Comparison of ENCODE assay signal across 20 mouse cellular contexts in the genomic region with DNA sequence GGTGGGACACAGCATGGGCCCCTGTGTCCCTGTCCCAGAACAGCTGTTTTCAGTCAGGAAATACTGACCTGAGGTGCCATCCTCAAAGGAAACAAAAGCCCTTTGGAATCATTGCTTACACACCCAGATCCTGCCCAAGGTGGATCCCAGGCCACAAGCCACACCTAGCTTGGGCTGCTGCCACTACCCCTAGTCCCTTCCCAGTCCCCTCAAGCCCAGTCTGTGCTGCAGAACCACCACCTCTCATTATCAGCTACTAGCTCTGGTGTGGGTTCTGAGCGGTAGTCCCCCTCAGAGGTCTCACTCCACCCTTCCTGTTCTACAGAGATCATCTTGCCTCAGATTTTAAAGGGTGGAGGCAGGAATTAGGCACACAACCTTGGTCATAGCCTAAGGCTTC. TPM values are rescaled to one million over a fixed set of nuclear protein-coding genes. Genes with fewer than 3 reads are reported as not detected.
DNase-seq lines count a peak whose midpoint lies in the region; ATAC-seq lines count a peak whose summit lies in the region.
"Had no signal": no experiment of that assay in that cellular context is flagged by ENCODE, and none has a peak within 500 bp of the region (broad histone marks: within the 10 kb centered on the region; RNA-seq: fewer than 3 reads in every experiment).

No protein-coding gene starts in this region.

- no peak overlapping the region for H3K4me3 ChIP-seq in embryonic facial prominence, embryonic 12.5 days
- no peak overlapping the region for H3K4me3 ChIP-seq in embryonic facial prominence, embryonic 10.5 days
- H3K4me3 ChIP-seq in lung, embryonic 16.5 days (ENCODE audit: low read length): no peak overlapping the region
- H3K4me3 ChIP-seq in embryonic facial prominence, embryonic 14.5 days (ENCODE audit: low read depth, low read length): no peak overlapping the region
- H3K4me3 ChIP-seq: megakaryocyte, embryonic 14.5 days had no signal

- WGBS in embryonic facial prominence, embryonic 12.5 days: 63% methylated on average over 1 of the region's 1 CpGs
- WGBS in embryonic facial prominence, embryonic 10.5 days: 73% methylated on average over 1 of the region's 1 CpGs
- 68% methylated on average over 1 of the region's 1 CpGs for WGBS in lung, embryonic 16.5 days
- 43% methylated on average over 1 of the region's 1 CpGs for WGBS in embryonic facial prominence, embryonic 14.5 days

- H3K27ac ChIP-seq in embryonic facial prominence, embryonic 12.5 days: peak overlapping the region; percentile 60; the same call in 1 of the 2 replicates
- no peak overlapping the region for H3K27ac ChIP-seq in embryonic facial prominence, embryonic 10.5 days (replicated peaks)
- peak overlapping the region; percentile 92 for H3K27ac ChIP-seq in lung, embryonic 16.5 days (ENCODE audit: low read length)
- peak overlapping the region; percentile 81 for H3K27ac ChIP-seq in embryonic facial prominence, embryonic 14.5 days (replicated peaks; ENCODE audit: low read depth, low read length)
- H3K27ac ChIP-seq: hindbrain, postnatal 0 days had no signal

- no peak overlapping the region for H3K9ac ChIP-seq in embryonic facial prominence, embryonic 12.5 days
- peak overlapping the region; percentile 43; the same call in 1 of the 2 replicates for H3K9ac ChIP-seq in lung, embryonic 16.5 days (ENCODE audit: low read length)
- no peak overlapping the region for H3K9ac ChIP-seq in embryonic facial prominence, embryonic 14.5 days (ENCODE audit: low read depth, low read length)

- no peaks in the 10 kb centered on the region for H3K9me3 ChIP-seq in embryonic facial prominence, embryonic 12.5 days
- no peaks in the 10 kb centered on the region for H3K9me3 ChIP-seq in embryonic facial prominence, embryonic 10.5 days
- H3K9me3 ChIP-seq in lung, embryonic 16.5 days (ENCODE audit: control insufficient read depth, low read length): no peaks in the 10 kb centered on the region
- no peaks in the 10 kb centered on the region for H3K9me3 ChIP-seq in embryonic facial prominence, embryonic 14.5 days (ENCODE audit: control insufficient read depth, low read length)
- H3K9me3 ChIP-seq: G1E; megakaryocyte, embryonic 14.5 days had no signal

- H3K4me2 ChIP-seq in embryonic facial prominence, embryonic 12.5 days (replicated peaks): no peak overlapping the region
- H3K4me2 ChIP-seq in lung, embryonic 16.5 days (ENCODE audit: low read depth, low read length): peak overlapping the region; percentile 30; the same call in 1 of the 2 replicates
- H3K4me2 ChIP-seq in embryonic facial prominence, embryonic 14.5 days (ENCODE audit: low read depth, low read length): no peak overlapping the region

- peaks cover 46% of the 10 kb centered on the region for H3K36me3 ChIP-seq in embryonic facial prominence, embryonic 12.5 days
- H3K36me3 ChIP-seq in embryonic facial prominence, embryonic 10.5 days (replicated peaks): peaks cover 53% of the 10 kb centered on the region
- peaks cover 33% of the 10 kb centered on the region for H3K36me3 ChIP-seq in lung, embryonic 16.5 days (ENCODE audit: control insufficient read depth, insufficient read depth, low read length)
- peaks cover 49% of the 10 kb centered on the region for H3K36me3 ChIP-seq in embryonic facial prominence, embryonic 14.5 days (ENCODE audit: control insufficient read depth, insufficient read depth, low read length)

- peaks cover 44% of the 10 kb centered on the region for H3K27me3 ChIP-seq in embryonic facial prominence, embryonic 12.5 days
- peaks cover 51% of the 10 kb centered on the region for H3K27me3 ChIP-seq in embryonic facial prominence, embryonic 10.5 days (replicated peaks; ENCODE audit: low read depth, poor library complexity, severe bottlenecking)
- peaks cover 29% of the 10 kb centered on the region for H3K27me3 ChIP-seq in lung, embryonic 16.5 days (ENCODE audit: control insufficient read depth, insufficient read depth, low read depth, low read length)
- H3K27me3 ChIP-seq in embryonic facial prominence, embryonic 14.5 days (replicated peaks; ENCODE audit: control insufficient read depth, insufficient read depth, low read length): peaks cover 37% of the 10 kb centered on the region

- no peak for ATAC-seq in embryonic facial prominence, embryonic 12.5 days (ENCODE audit: insufficient number of reproducible peaks, insufficient read depth, low FRiP score, low TSS enrichment)
- peak; percentile 16; the same call in 1 of the 2 replicates for ATAC-seq in lung, embryonic 16.5 days (ENCODE audit: low read depth)
- ATAC-seq in embryonic facial prominence, embryonic 14.5 days (ENCODE audit: low read depth): peak; percentile 28; the same call in 1 of the 2 replicates
- ATAC-seq in megakaryocyte progenitor cell, adult 5-6 weeks (replicated peaks; ENCODE audit: poor library complexity): peak; percentile 48
- ATAC-seq: forebrain, embryonic 14.5 days; hindbrain, postnatal 0 days had no signal

- peaks cover 10% of the 10 kb centered on the region; the same call in 1 of the 2 replicates for H3K4me1 ChIP-seq in embryonic facial prominence, embryonic 12.5 days
- H3K4me1 ChIP-seq in embryonic facial prominence, embryonic 10.5 days: peaks cover 17% of the 10 kb centered on the region
- H3K4me1 ChIP-seq in lung, embryonic 16.5 days (replicated peaks; ENCODE audit: control insufficient read depth, insufficient read depth, low read length): peaks cover 21% of the 10 kb centered on the region
- H3K4me1 ChIP-seq in embryonic facial prominence, embryonic 14.5 days (ENCODE audit: control insufficient read depth, insufficient read depth, low read length): no peaks in the 10 kb centered on the region

- no peak for DNase-seq in embryonic facial prominence, embryonic 10.5 days (ENCODE audit: low spot score)
- DNase-seq in lung, postnatal 10 days: no peak
- no peak for DNase-seq in embryonic facial prominence, embryonic 14.5 days (ENCODE audit: low spot score)
- no peak for DNase-seq in thymus, postnatal 0 days (ENCODE audit: low spot score)
- no peak for DNase-seq in T-cell, adult 2 months (ENCODE audit: low spot score)
- DNase-seq: B cell, adult 2 months; gastrocnemius, postnatal 25 days; spleen, adult 18-20 months; thymus, postnatal 25 days had no signal

RNA-seq across cellular contexts. Expression of gene Tmem210, which starts 1.6 kb away (rescaled TPM):
- polyA plus RNA-seq in embryonic facial prominence, embryonic 12.5 days (2016; fragmentation: Nextera tagmentation; extraction: Ambion mirVana): not detected in 2 replicates
- not detected in 2 replicates for polyA plus RNA-seq in embryonic facial prominence, embryonic 10.5 days (2016; fragmentation: Nextera tagmentation; extraction: Ambion mirVana)
- polyA plus RNA-seq in lung, embryonic 16.5 days (2015; fragmentation: Nextera tagmentation; extraction: Ambion mirVana): not detected in 2 replicates
- polyA plus RNA-seq in embryonic facial prominence, embryonic 14.5 days (2014; fragmentation: Nextera tagmentation; extraction: Ambion mirVana): not detected in 2 replicates
- total RNA-seq in megakaryocyte progenitor cell, adult 5-6 weeks (2015): not detected in 2 replicates
- total RNA-seq in megakaryocyte progenitor cell, adult 5-6 weeks (2017): not detected in 2 replicates
- not detected in 2 replicates for polyA plus RNA-seq in thymus, postnatal 0 days (2015; fragmentation: Nextera tagmentation; extraction: Ambion mirVana)
- total RNA-seq: G1E; gastrocnemius, postnatal 25 days; hindbrain, postnatal 0 days; layer of hippocampus, adult 8-10 months; left cerebral cortex, postnatal 25 days had no signal
- polyA plus RNA-seq: brain, embryonic 14.5 days; forebrain, embryonic 14.5 days; G1E; heart, embryonic 16.5 days; hindbrain, postnatal 0 days had no signal

RNA-seq across cellular contexts. Expression of gene Lrrc26, which starts 3.4 kb away (rescaled TPM):
- polyA plus RNA-seq in embryonic facial prominence, embryonic 12.5 days (2016; fragmentation: Nextera tagmentation; extraction: Ambion mirVana): not detected in 2 replicates
- not detected in 2 replicates for polyA plus RNA-seq in embryonic facial prominence, embryonic 10.5 days (2016; fragmentation: Nextera tagmentation; extraction: Ambion mirVana)
- 6.7 and 9.4 TPM in 2 replicates for polyA plus RNA-seq in lung, embryonic 16.5 days (2015; fragmentation: Nextera tagmentation; extraction: Ambion mirVana)
- polyA plus RNA-seq in embryonic facial prominence, embryonic 14.5 days (2014; fragmentation: Nextera tagmentation; extraction: Ambion mirVana): 2.3 and 5.1 TPM in 2 replicates
- total RNA-seq in megakaryocyte progenitor cell, adult 5-6 weeks (2015): not detected in 2 replicates
- total RNA-seq in megakaryocyte progenitor cell, adult 5-6 weeks (2017): not detected in 2 replicates
- 1.4 and 3.6 TPM in 2 replicates for polyA plus RNA-seq in thymus, postnatal 0 days (2015; fragmentation: Nextera tagmentation; extraction: Ambion mirVana)
- total RNA-seq: G1E; gastrocnemius, postnatal 25 days; layer of hippocampus, adult 8-10 months; left cerebral cortex, postnatal 25 days had no signal
- polyA plus RNA-seq: forebrain, embryonic 14.5 days; G1E had no signal

RNA-seq across cellular contexts. Expression of gene Anapc2, which starts 14.0 kb away (rescaled TPM):
- polyA plus RNA-seq in embryonic facial prominence, embryonic 12.5 days (2016; fragmentation: Nextera tagmentation; extraction: Ambion mirVana): 154 and 155 TPM in 2 replicates
- polyA plus RNA-seq in embryonic facial prominence, embryonic 10.5 days (2016; fragmentation: Nextera tagmentation; extraction: Ambion mirVana): 147 and 151 TPM in 2 replicates
- 136 and 137 TPM in 2 replicates for polyA plus RNA-seq in lung, embryonic 16.5 days (2015; fragmentation: Nextera tagmentation; extraction: Ambion mirVana)
- polyA plus RNA-seq in embryonic facial prominence, embryonic 14.5 days (2014; fragmentation: Nextera tagmentation; extraction: Ambion mirVana): 104 and 113 TPM in 2 replicates
- total RNA-seq in megakaryocyte progenitor cell, adult 5-6 weeks (2015): 28.3 and 34.4 TPM in 2 replicates
- 36.5 and 42.4 TPM in 2 replicates for total RNA-seq in megakaryocyte progenitor cell, adult 5-6 weeks (2017)
- 71.5 and 80.6 TPM in 2 replicates for polyA plus RNA-seq in thymus, postnatal 0 days (2015; fragmentation: Nextera tagmentation; extraction: Ambion mirVana)

RNA-seq across cellular contexts. Expression of gene Ssna1, which starts 14.1 kb away (rescaled TPM):
- polyA plus RNA-seq in embryonic facial prominence, embryonic 12.5 days (2016; fragmentation: Nextera tagmentation; extraction: Ambion mirVana): 218 and 231 TPM in 2 replicates
- polyA plus RNA-seq in embryonic facial prominence, embryonic 10.5 days (2016; fragmentation: Nextera tagmentation; extraction: Ambion mirVana): 228 and 238 TPM in 2 replicates
- polyA plus RNA-seq in lung, embryonic 16.5 days (2015; fragmentation: Nextera tagmentation; extraction: Ambion mirVana): 219 and 232 TPM in 2 replicates
- 227 and 240 TPM in 2 replicates for polyA plus RNA-seq in embryonic facial prominence, embryonic 14.5 days (2014; fragmentation: Nextera tagmentation; extraction: Ambion mirVana)
- total RNA-seq in megakaryocyte progenitor cell, adult 5-6 weeks (2015): 136 and 148 TPM in 2 replicates
- 71.3 and 92.7 TPM in 2 replicates for total RNA-seq in megakaryocyte progenitor cell, adult 5-6 weeks (2017)
- polyA plus RNA-seq in thymus, postnatal 0 days (2015; fragmentation: Nextera tagmentation; extraction: Ambion mirVana): 322 and 323 TPM in 2 replicates

RNA-seq across cellular contexts. Expression of gene Tprn, which starts 23.9 kb away (rescaled TPM):
- polyA plus RNA-seq in embryonic facial prominence, embryonic 12.5 days (2016; fragmentation: Nextera tagmentation; extraction: Ambion mirVana): 9.7 TPM in 2 replicates
- polyA plus RNA-seq in embryonic facial prominence, embryonic 10.5 days (2016; fragmentation: Nextera tagmentation; extraction: Ambion mirVana): 8.0 and 9.0 TPM in 2 replicates
- 6.4 and 6.5 TPM in 2 replicates for polyA plus RNA-seq in lung, embryonic 16.5 days (2015; fragmentation: Nextera tagmentation; extraction: Ambion mirVana)
- 4.6 and 5.1 TPM in 2 replicates for polyA plus RNA-seq in embryonic facial prominence, embryonic 14.5 days (2014; fragmentation: Nextera tagmentation; extraction: Ambion mirVana)
- total RNA-seq in megakaryocyte progenitor cell, adult 5-6 weeks (2015): 7.9 and 13.3 TPM in 2 replicates
- total RNA-seq in megakaryocyte progenitor cell, adult 5-6 weeks (2017): 7.6 and 9.2 TPM in 2 replicates
- 10.2 and 12.6 TPM in 2 replicates for polyA plus RNA-seq in thymus, postnatal 0 days (2015; fragmentation: Nextera tagmentation; extraction: Ambion mirVana)
